In genomic region chr13:28665150-28665549, GRCm38 (mm10) we compare ENCODE assay signal across 11 mouse cellular contexts.
DNase-seq lines count a peak whose midpoint lies in the region; ATAC-seq and TF ChIP-seq lines count a peak whose summit lies in the region.
"Had no signal": no experiment of that assay in that cellular context is flagged by ENCODE, and none has a peak within 500 bp of the region (broad histone marks: within the 10 kb centered on the region; RNA-seq: fewer than 3 reads in every experiment).

No protein-coding gene starts in this region.

- no peaks in the 10 kb centered on the region for H3K9me3 ChIP-seq in midbrain, embryonic 12.5 days
- no peaks in the 10 kb centered on the region for H3K9me3 ChIP-seq in midbrain, postnatal 0 days (ENCODE audit: low read length)
- no peaks in the 10 kb centered on the region for H3K9me3 ChIP-seq in forebrain, embryonic 11.5 days (ENCODE audit: control insufficient read depth, low read length)
- H3K9me3 ChIP-seq in hindbrain, embryonic 14.5 days (ENCODE audit: control insufficient read depth, low read length): no peaks in the 10 kb centered on the region
- H3K9me3 ChIP-seq in neural tube, embryonic 14.5 days (ENCODE audit: control insufficient read depth, low read length): no peaks in the 10 kb centered on the region

- H3K4me2 ChIP-seq in midbrain, embryonic 12.5 days (replicated peaks): no peak overlapping the region
- H3K4me2 ChIP-seq in midbrain, postnatal 0 days (ENCODE audit: low read depth, low read length, poor library complexity, severe bottlenecking): no peak overlapping the region
- no peak overlapping the region for H3K4me2 ChIP-seq in forebrain, embryonic 11.5 days (ENCODE audit: low read depth, low read length, severe bottlenecking)
- peak overlapping the region; percentile 8; the same call in 1 of the 2 replicates for H3K4me2 ChIP-seq in hindbrain, embryonic 14.5 days (replicated peaks)
- no peak overlapping the region for H3K4me2 ChIP-seq in neural tube, embryonic 14.5 days (ENCODE audit: low read depth, low read length)

- WGBS in midbrain, embryonic 12.5 days: 58% methylated on average over 5 of the region's 5 CpGs
- WGBS in midbrain, postnatal 0 days: 35% methylated on average over 5 of the region's 5 CpGs
- WGBS in forebrain, embryonic 11.5 days: 71% methylated on average over 5 of the region's 5 CpGs
- 34% methylated on average over 5 of the region's 5 CpGs for WGBS in hindbrain, embryonic 14.5 days
- 36% methylated on average over 5 of the region's 5 CpGs for WGBS in neural tube, embryonic 14.5 days
- WGBS in thymus, adult 2 months: 88% methylated on average over 5 of the region's 5 CpGs

- H3K9ac ChIP-seq in midbrain, embryonic 12.5 days (replicated peaks): no peak overlapping the region
- no peak overlapping the region for H3K9ac ChIP-seq in midbrain, postnatal 0 days (replicated peaks; ENCODE audit: low read length, poor library complexity, severe bottlenecking)
- H3K9ac ChIP-seq in forebrain, embryonic 11.5 days (ENCODE audit: low read length): no peak overlapping the region
- no peak overlapping the region for H3K9ac ChIP-seq in hindbrain, embryonic 14.5 days
- H3K9ac ChIP-seq in neural tube, embryonic 14.5 days (replicated peaks; ENCODE audit: low read depth, low read length): no peak overlapping the region
- H3K9ac ChIP-seq: liver, embryonic 14.5 days had no signal

- TF ChIP-seq POLR2A in thymus, adult 2 months (IDR thresholded peaks at IDR 0.05; ENCODE audit: control insufficient read depth, extremely low read depth, insufficient read depth, low read length, poor library complexity): no peak

- no peak for TF ChIP-seq CTCF in midbrain, postnatal 0 days (IDR thresholded peaks at IDR 0.05)
- TF ChIP-seq CTCF in thymus, adult 2 months (IDR thresholded peaks at IDR 0.05; ENCODE audit: borderline replicate concordance, control insufficient read depth, extremely low read depth, insufficient read depth, low read length, poor library complexity): no peak

- H3K4me1 ChIP-seq in midbrain, embryonic 12.5 days: peaks cover 35% of the 10 kb centered on the region
- H3K4me1 ChIP-seq in midbrain, postnatal 0 days (ENCODE audit: insufficient read depth, low read length): peaks cover 4% of the 10 kb centered on the region; the same call in 1 of the 2 replicates
- peaks cover 11% of the 10 kb centered on the region for H3K4me1 ChIP-seq in forebrain, embryonic 11.5 days (replicated peaks; ENCODE audit: control insufficient read depth, insufficient read depth, low read length)
- H3K4me1 ChIP-seq in hindbrain, embryonic 14.5 days (replicated peaks; ENCODE audit: control insufficient read depth, insufficient read depth, low read length): peaks cover 19% of the 10 kb centered on the region
- peaks cover 19% of the 10 kb centered on the region for H3K4me1 ChIP-seq in neural tube, embryonic 14.5 days (ENCODE audit: control insufficient read depth, insufficient read depth, low read length)
- H3K4me1 ChIP-seq in thymus, adult 2 months (replicated peaks; ENCODE audit: control insufficient read depth, insufficient read depth, low read length): peaks cover 20% of the 10 kb centered on the region

- no peak for ATAC-seq in midbrain, embryonic 12.5 days (ENCODE audit: low FRiP score, low read depth)
- ATAC-seq in midbrain, postnatal 0 days (ENCODE audit: low FRiP score): no peak
- ATAC-seq in forebrain, embryonic 11.5 days (replicated peaks; ENCODE audit: low FRiP score): no peak
- no peak for ATAC-seq in hindbrain, embryonic 14.5 days (ENCODE audit: low FRiP score)
- ATAC-seq in neural tube, embryonic 14.5 days (ENCODE audit: low read depth): no peak
- no peak for ATAC-seq in activated CD4-positive, CD25-positive, alpha-beta regulatory T cell, adult 4 months
- no peak for ATAC-seq in inflammation-experienced regulatory T-cells, adult 6 months

- no peak overlapping the region for H3K4me3 ChIP-seq in midbrain, embryonic 12.5 days
- H3K4me3 ChIP-seq in midbrain, postnatal 0 days (ENCODE audit: low read depth, low read length): no peak overlapping the region
- no peak overlapping the region for H3K4me3 ChIP-seq in forebrain, embryonic 11.5 days (ENCODE audit: low read depth, low read length)
- no peak overlapping the region for H3K4me3 ChIP-seq in hindbrain, embryonic 14.5 days (replicated peaks; ENCODE audit: low read length)
- H3K4me3 ChIP-seq in neural tube, embryonic 14.5 days (ENCODE audit: low read depth, low read length): no peak overlapping the region
- no peak overlapping the region for H3K4me3 ChIP-seq in thymus, adult 2 months (ENCODE audit: control insufficient read depth, insufficient read depth, low read length)

- peaks cover 9% of the 10 kb centered on the region for H3K36me3 ChIP-seq in midbrain, embryonic 12.5 days
- H3K36me3 ChIP-seq in midbrain, postnatal 0 days (ENCODE audit: insufficient read depth, low read length): no peaks in the 10 kb centered on the region
- H3K36me3 ChIP-seq in forebrain, embryonic 11.5 days (ENCODE audit: control insufficient read depth, insufficient read depth, low read length): no peaks in the 10 kb centered on the region; the same call in 1 of the 2 replicates
- H3K36me3 ChIP-seq in hindbrain, embryonic 14.5 days (replicated peaks; ENCODE audit: control insufficient read depth, insufficient read depth): no peaks in the 10 kb centered on the region
- no peaks in the 10 kb centered on the region for H3K36me3 ChIP-seq in neural tube, embryonic 14.5 days (ENCODE audit: control insufficient read depth, insufficient read depth, low read length)
- H3K36me3 ChIP-seq in thymus, adult 2 months (ENCODE audit: control insufficient read depth, insufficient read depth, low read length): peaks cover 6% of the 10 kb centered on the region; the same call in 1 of the 2 replicates

- peak overlapping the region; percentile 44 for H3K27ac ChIP-seq in midbrain, embryonic 12.5 days (replicated peaks)
- H3K27ac ChIP-seq in midbrain, postnatal 0 days (ENCODE audit: low read depth, low read length): no peak overlapping the region
- 0 out of 2 replicates have a peak overlapping the region, but pooled peaks have one; percentile 57 for H3K27ac ChIP-seq in forebrain, embryonic 11.5 days (ENCODE audit: low read depth, low read length)
- peak overlapping the region; percentile 69 for H3K27ac ChIP-seq in hindbrain, embryonic 14.5 days
- peak overlapping the region; percentile 76; the same call in 1 of the 2 replicates for H3K27ac ChIP-seq in neural tube, embryonic 14.5 days (ENCODE audit: low read depth, low read length)
- H3K27ac ChIP-seq in thymus, adult 2 months (ENCODE audit: control insufficient read depth, insufficient read depth, low read length): no peak overlapping the region
- H3K27ac ChIP-seq: liver, embryonic 14.5 days had no signal

- DNase-seq in midbrain, postnatal 0 days (ENCODE audit: low spot score): no peak
- no peak for DNase-seq in forebrain, embryonic 11.5 days (ENCODE audit: low spot score)
- DNase-seq in hindbrain, embryonic 14.5 days (ENCODE audit: low spot score): no peak
- no peak for DNase-seq in thymus, adult 2 months
- DNase-seq: cerebellum, adult 2 months; kidney, postnatal 10 days had no signal

- H3K27me3 ChIP-seq in midbrain, embryonic 12.5 days: no peaks in the 10 kb centered on the region
- no peaks in the 10 kb centered on the region for H3K27me3 ChIP-seq in midbrain, postnatal 0 days (ENCODE audit: insufficient read depth, low read length)
- H3K27me3 ChIP-seq in forebrain, embryonic 11.5 days (ENCODE audit: control insufficient read depth, insufficient read depth, low read length): no peaks in the 10 kb centered on the region
- no peaks in the 10 kb centered on the region for H3K27me3 ChIP-seq in hindbrain, embryonic 14.5 days (ENCODE audit: control insufficient read depth, insufficient read depth, low read length)
- H3K27me3 ChIP-seq in neural tube, embryonic 14.5 days (ENCODE audit: control insufficient read depth, insufficient read depth, low read length): no peaks in the 10 kb centered on the region
- no peaks in the 10 kb centered on the region for H3K27me3 ChIP-seq in thymus, adult 2 months (ENCODE audit: control insufficient read depth, insufficient read depth, low read length)

Comparison
In these comparisons a context has a peak if more than half of its experiments do, and no peak if none do; other contexts are left out.
1. H3K27ac ChIP-seq: peak in midbrain, embryonic 12.5 days (single experiment), forebrain, embryonic 11.5 days (single experiment), hindbrain, embryonic 14.5 days (single experiment) and neural tube, embryonic 14.5 days (single experiment); none in midbrain, postnatal 0 days (single experiment) and thymus, adult 2 months (single experiment).